Mouse (Mus musculus) heart, embryonic 14.5 days (tissue): ENCODE measurements around the gene Lonrf2. TPM values are rescaled to one million over a fixed set of nuclear protein-coding genes. Genes with fewer than 3 reads are reported as not detected.

Source experiments
- ATAC-seq: fragments of 200-750 bp; cut with Nextera tagmentation; 2 replicates; pipeline ENCODE4 v1.8.0; 2017; ENCODE audit warnings: low read depth, moderate TSS enrichment; ENCODE audit not compliant: insufficient number of reproducible peaks, insufficient read depth, low FRiP score
- H3K27ac ChIP-seq, 2 experiments: fragments of 200-500 bp in 1 of 2; fragments of 300-500 bp in 1 of 2; sonication (generic) in 1 of 2; replicated peaks in 1 of 2; 2 replicates each; pipeline ENCODE4 v1.5.1; 2012 to 2014; ENCODE audit warnings: low read depth in 2 of 2, low read length in 2 of 2, control low read depth in 1 of 2, mild to moderate bottlenecking in 1 of 2, mixed read lengths in 1 of 2; ENCODE audit not compliant: control insufficient read depth in 1 of 2, insufficient read depth in 1 of 2
- H3K27me3 ChIP-seq: fragments of 300-500 bp; sonication (generic); 2 replicates; pipeline ENCODE4 v1.6.1; 2014; ENCODE audit warnings: mild to moderate bottlenecking, low read length, control low read depth; ENCODE audit not compliant: control insufficient read depth, insufficient read depth
- H3K36me3 ChIP-seq: fragments of 300-500 bp; sonication (generic); 2 replicates; pipeline ENCODE4 v1.6.1; 2014; ENCODE audit warnings: mild to moderate bottlenecking, control low read depth, low read length, mixed read lengths; ENCODE audit not compliant: control insufficient read depth, insufficient read depth
- H3K4me1 ChIP-seq, 2 experiments: fragments of 200-500 bp in 1 of 2; fragments of 300-500 bp in 1 of 2; sonication (generic) in 1 of 2; 2 replicates each; pipeline ENCODE4 v1.6.1; 2012 to 2014; ENCODE audit warnings: low read length in 2 of 2, control low read depth in 1 of 2, mixed read lengths in 1 of 2; ENCODE audit not compliant: control insufficient read depth in 2 of 2, insufficient read depth in 2 of 2
- H3K4me2 ChIP-seq: fragments of 300-500 bp; sonication (generic); 2 replicates; pipeline ENCODE4 v1.6.1; 2014; ENCODE audit warnings: mild to moderate bottlenecking, low read length
- H3K4me3 ChIP-seq, 2 experiments: fragments of 200-500 bp in 1 of 2; fragments of 300-500 bp in 1 of 2; sonication (generic) in 1 of 2; 2 replicates each; pipeline ENCODE4 v1.5.1; 2012 to 2014; ENCODE audit warnings: low read length in 2 of 2, mild to moderate bottlenecking in 2 of 2, control low read depth in 1 of 2, low read depth in 1 of 2, moderate library complexity in 1 of 2; ENCODE audit not compliant: control insufficient read depth in 1 of 2, insufficient read depth in 1 of 2
- H3K9ac ChIP-seq: fragments of 300-500 bp; sonication (generic); 2 replicates; pipeline ENCODE4 v1.6.1; 2014; ENCODE audit warnings: mild to moderate bottlenecking, low read length
- H3K9me3 ChIP-seq: fragments of 300-500 bp; sonication (generic); 2 replicates; pipeline ENCODE4 v1.6.1; 2016; ENCODE audit warnings: low read length, control low read depth; ENCODE audit not compliant: control insufficient read depth
- WGBS: fragments of 180-500 bp; shearing (Covaris S2); extraction: QIAGEN DNeasy Blood & Tissue Kit; methylation state at CpG from one replicate; pipeline ENCODE4 v1.1.7; 2014; 5-methylcytosine and 5-hydroxymethylcytosine counted together
- polyA plus RNA-seq: library from polyadenylated mRNA; unstranded; fragments of >200 nt; fragmentation: Nextera tagmentation; extraction: Ambion mirVana; gene quantifications from 2 replicates; pipeline ENCODE4 v1.2.1, GENCODE M21; 2014

The Lonrf2 gene
- polyA plus RNA-seq, 1 experiment from 2014 or later: 0.84 TPM

DNA sequence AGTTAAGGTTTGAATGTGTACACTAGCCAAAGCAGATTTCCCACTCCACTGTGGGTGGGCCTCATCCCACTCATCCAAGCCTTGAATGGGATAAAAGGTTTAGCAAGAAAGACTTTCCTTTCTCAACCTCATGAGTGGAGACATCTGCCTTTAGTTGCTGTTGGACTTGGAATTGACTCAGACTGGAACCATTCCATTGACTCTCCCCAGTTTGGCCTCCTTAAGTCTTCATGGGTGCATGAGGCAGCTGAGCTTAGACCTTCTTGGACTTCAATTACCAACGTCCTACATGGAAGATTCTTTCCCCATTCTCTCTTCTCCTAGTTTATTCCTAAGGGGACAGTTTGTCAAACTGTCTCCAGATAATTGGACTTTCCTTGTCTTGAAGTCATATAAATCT lies 92.6 kb downstream of the Lonrf2 start:
- H3K4me3 ChIP-seq: no peak overlapping the region
- no peaks in the 10 kb centered on the region for H3K9me3 ChIP-seq
- H3K4me2 ChIP-seq: no peak overlapping the region
- no peaks in the 10 kb centered on the region for H3K27me3 ChIP-seq
- no peak for ATAC-seq
- no peaks in the 10 kb centered on the region for H3K36me3 ChIP-seq
- no peak overlapping the region for H3K9ac ChIP-seq
- no peaks in the 10 kb centered on the region for H3K4me1 ChIP-seq
- H3K27ac ChIP-seq: no peak overlapping the region
- 54% methylated on average over 1 of the region's 1 CpGs for WGBS

Other genes with a start within 250 kb of the Lonrf2 start
- 2.4 and 4.1 TPM in 2 replicates for gene Aff3, start 171.8 kb downstream of the Lonrf2 start, polyA plus RNA-seq
- gene Chst10, start 61.5 kb upstream of the Lonrf2 start, polyA plus RNA-seq: 1.7 and 2.8 TPM in 2 replicates
- not detected in 2 replicates for gene Nms, start 102.4 kb upstream of the Lonrf2 start, polyA plus RNA-seq
- gene Pdcl3, start 148.9 kb upstream of the Lonrf2 start, polyA plus RNA-seq: 115 and 127 TPM in 2 replicates